Mouse (Mus musculus): ENCODE data around the gene Cdh7.
"Not testable (repeated sequence)": the region's sequence is repeated elsewhere in the genome, so short reads cannot be mapped to it uniquely, and the experiment has no call there.

The Cdh7 gene

GRCm38 (mm10) chr1:109982064-109982808 is at the start of gene Cdh7:
Cdh7 (plus strand) TSS chr1:109982431.
- in situ Hi-C loops (cut with MboI; ENCODE audit: unreplicated experiment in 2 of 2): no loop called here

- in situ Hi-C loops (cut with MboI; ENCODE audit: unreplicated experiment in 2 of 2): no loop called here
These were observed 49.6 kb upstream of the Cdh7 start for GRCm38 (mm10) chr1:109932674-109933073.

GRCm38 (mm10) chr1:109948571-109948970 is 33.7 kb upstream of the Cdh7 start:
- in situ Hi-C loops (cut with MboI; ENCODE audit: unreplicated experiment in 2 of 2): no loop called here

GRCm38 (mm10) chr1:109971721-109972425 is 10.4 kb upstream of the Cdh7 start:
- in situ Hi-C loops (cut with MboI; ENCODE audit: unreplicated experiment in 2 of 2): no loop called here

DNA sequence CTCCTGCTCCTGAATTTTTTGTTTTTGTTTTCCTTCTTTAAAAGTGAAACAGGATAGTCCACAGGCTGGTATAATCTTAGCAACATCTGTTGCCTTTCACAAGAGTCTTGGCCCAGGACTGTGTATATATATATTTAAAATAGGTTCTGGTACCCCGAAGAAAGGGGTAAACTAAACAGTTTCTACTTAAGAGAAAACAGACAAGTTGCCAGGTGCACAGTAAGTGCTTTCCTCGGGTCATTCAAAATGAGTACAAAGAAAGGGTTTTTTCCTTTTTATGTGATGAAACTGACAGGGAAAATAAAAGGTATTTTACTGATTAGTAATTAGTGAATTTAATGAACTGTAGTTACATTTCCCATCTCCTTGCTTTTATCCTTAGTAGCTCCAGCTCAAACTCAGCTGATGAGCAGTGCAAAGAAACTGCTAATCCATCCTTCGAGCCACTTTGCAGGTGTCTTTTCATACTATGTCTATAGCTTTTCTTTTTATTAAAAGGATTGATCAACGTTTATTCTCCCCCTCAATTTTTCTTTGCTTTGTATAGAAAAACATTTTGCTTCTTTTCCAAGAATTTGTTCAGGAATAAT is 9.7 kb upstream of the Cdh7 start:
- in situ Hi-C loops (cut with MboI; ENCODE audit: unreplicated experiment in 2 of 2): no loop called here

DNA sequence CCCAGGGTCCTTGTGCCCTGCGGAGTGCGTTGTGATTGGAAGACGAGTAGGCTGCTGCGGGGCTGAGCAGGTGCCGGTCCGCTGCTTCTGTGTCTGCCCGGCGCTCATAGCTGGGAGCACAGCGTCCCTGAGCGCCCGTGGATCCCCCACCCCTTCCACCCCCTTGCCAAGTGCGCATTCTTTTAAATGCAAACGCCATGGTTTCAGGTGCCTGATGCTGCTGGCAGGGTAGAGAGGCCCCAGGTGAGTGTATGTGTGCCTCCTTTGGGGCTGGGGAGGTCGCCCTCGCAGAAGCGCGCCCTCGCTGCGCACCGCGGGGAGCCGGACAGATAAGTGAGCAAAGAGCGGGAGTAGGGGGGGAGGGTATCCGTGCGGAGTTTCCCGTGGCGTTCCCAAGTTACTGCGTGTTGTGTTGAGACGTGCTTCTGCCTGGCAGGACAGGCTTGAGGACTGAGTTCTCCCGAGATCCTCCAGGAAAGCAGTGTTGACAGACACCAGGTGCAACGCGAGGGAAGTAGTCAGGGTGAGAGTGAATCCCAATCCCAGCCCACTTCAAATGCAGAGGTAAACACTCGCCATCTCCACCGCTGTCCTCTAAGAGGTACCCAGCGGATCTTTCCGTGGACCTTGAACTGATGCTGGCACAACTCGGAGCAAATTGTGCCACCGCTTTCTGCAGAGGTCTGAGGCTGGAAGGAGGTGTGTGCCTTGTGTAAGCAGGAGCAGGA is 742 bp downstream of the Cdh7 start:
- in situ Hi-C loops (cut with MboI; ENCODE audit: unreplicated experiment in 2 of 2): no loop called here

DNA sequence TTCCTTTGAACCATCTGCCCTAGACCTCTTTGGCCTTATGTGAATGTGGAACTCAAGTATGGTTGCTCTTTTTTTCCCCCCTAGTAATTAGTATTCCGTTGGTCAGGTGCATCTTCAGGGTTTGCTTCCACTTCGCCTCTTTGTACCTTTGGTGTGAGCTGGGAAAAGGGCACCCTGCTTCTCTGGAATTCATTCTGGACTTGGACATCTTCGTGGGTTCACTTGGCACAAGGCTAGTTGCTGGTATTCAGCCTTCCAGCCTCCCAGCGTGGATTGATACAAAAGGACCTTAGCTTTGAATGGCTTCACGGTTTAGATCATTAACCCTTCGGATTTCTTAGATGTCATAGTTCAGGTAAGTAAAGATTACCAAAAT is 1.3 kb downstream of the Cdh7 start:
- in situ Hi-C loops (cut with MboI; ENCODE audit: unreplicated experiment in 2 of 2): no loop called here

- in situ Hi-C loops (cut with MboI; ENCODE audit: unreplicated experiment in 2 of 2): no loop called here
These were observed 2.5 kb downstream of the Cdh7 start for GRCm38 (mm10) chr1:109984776-109985175.

GRCm38 (mm10) chr1:109985468-109985867 is 3.2 kb downstream of the Cdh7 start:
- in situ Hi-C loops (cut with MboI; ENCODE audit: unreplicated experiment in 2 of 2): no loop called here

DNA sequence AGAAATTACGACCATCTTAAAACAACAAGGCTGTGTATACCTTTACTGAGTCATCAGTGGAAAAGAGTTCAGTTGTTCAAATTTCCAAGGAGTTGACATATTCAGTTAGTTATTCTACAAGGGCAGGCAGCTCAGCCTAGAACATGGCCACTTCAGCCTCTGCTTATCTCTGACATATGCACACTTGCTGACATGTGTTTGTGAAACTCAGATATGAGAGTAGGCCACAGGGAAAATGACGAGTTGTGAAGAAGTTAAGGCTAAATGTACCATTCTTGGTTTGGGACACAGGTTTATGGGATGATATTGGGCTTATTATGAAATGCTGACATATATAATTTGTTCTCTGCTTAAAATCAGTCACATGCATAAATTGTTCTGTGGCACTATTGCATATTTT is 7.3 kb downstream of the Cdh7 start:
- in situ Hi-C loops (cut with MboI; ENCODE audit: unreplicated experiment in 2 of 2): no loop called here

GRCm38 (mm10) chr1:109993906-109994305 is 11.7 kb downstream of the Cdh7 start:
- in situ Hi-C loops (cut with MboI; ENCODE audit: unreplicated experiment in 2 of 2): no loop called here

- in situ Hi-C loops (cut with MboI; ENCODE audit: unreplicated experiment in 2 of 2): no loop called here
These were observed 22.2 kb downstream of the Cdh7 start for GRCm38 (mm10) chr1:110004451-110004850.

DNA sequence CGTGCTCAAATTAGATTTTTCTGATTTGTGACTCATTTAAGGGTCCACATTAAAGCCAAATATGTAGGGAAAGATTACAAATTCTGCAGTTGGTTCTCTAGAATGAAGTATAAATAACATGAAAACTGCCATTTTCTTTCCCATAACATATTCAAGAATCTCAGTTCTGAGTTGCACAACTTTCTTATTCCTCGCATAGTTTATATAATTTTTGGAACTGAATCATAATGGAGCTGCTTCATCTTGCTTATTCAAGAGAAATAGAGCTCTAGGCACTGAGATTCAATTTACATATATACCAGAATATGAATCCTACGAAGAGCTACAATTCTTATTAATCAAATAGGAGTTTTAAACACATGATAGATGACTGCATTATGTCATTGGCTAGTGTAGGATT is 22.8 kb downstream of the Cdh7 start:
- in situ Hi-C loops (cut with MboI; ENCODE audit: unreplicated experiment in 2 of 2): no loop called here

GRCm38 (mm10) chr1:110012153-110012552 is 29.9 kb downstream of the Cdh7 start:
- in situ Hi-C loops (cut with MboI; ENCODE audit: unreplicated experiment in 2 of 2): no loop called here

DNA sequence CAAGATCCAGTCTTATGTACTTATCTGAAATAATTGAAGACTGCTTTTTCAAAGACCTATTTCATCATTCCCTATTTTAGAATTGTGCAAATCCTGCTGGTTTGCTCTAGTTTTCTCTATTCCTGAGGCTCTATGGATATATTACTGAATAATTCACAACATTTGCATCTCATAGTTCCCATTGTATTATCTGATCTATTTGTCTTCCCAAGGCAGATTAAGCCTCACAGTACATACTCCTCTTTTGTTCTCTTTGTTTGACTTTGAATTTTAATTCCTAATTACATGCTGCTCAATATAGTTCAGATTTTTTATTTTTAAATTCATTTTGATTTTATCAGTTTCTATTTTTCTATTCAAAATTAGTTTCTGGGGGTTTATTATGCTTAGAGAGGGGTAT is 74.1 kb downstream of the Cdh7 start:
- in situ Hi-C loops (cut with MboI; ENCODE audit: unreplicated experiment in 2 of 2): no loop called here

DNA sequence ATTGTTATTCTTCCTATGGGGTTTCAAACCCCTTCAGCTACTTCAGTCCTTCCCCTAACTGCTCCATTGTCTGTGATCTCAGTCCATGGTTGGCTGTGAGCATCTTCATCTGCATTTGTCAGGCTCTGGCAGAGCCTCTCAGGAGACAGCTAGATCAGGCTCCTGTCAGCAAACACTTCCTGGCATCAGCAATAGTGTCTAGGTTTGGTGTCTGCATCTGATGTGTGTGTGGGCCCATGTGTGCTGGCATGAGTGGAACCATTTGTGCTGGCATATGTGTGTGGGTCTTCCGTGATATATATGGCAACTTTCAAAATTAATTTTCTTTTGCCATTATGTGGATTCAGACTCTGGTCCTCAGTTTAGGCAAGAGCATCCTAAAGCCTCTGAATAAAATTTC is 85.2 kb downstream of the Cdh7 start:
- in situ Hi-C loops (cut with MboI; ENCODE audit: unreplicated experiment in 2 of 2): no loop called here

GRCm38 (mm10) chr1:110078471-110078870 is 96.2 kb downstream of the Cdh7 start:
- in situ Hi-C loops (cut with MboI; ENCODE audit: unreplicated experiment in 2 of 2): no loop called here

- in situ Hi-C loops (cut with MboI; ENCODE audit: unreplicated experiment in 2 of 2): no loop called here
These were observed 135.8 kb downstream of the Cdh7 start for GRCm38 (mm10) chr1:110118071-110118470.

DNA sequence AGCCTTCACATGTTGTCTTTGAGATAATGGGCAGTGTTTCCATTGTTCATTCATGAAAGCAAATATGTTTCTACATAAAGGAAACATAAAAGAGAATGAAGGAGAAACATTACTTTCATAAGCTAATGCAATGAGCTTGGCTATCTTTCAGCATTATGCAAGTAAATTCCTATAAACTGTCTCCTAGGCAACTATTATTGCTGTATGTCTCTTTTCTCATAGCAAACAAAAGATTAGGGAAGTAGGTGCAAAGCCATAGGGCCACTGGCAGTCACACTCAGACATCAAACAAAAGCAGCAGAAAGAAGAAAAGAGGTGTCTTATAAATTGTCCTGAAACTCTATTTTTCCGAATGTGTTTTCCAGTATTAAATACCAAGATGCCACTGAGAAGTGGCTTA is 136.6 kb downstream of the Cdh7 start:
- in situ Hi-C loops (cut with MboI; ENCODE audit: unreplicated experiment in 2 of 2): no loop called here

DNA sequence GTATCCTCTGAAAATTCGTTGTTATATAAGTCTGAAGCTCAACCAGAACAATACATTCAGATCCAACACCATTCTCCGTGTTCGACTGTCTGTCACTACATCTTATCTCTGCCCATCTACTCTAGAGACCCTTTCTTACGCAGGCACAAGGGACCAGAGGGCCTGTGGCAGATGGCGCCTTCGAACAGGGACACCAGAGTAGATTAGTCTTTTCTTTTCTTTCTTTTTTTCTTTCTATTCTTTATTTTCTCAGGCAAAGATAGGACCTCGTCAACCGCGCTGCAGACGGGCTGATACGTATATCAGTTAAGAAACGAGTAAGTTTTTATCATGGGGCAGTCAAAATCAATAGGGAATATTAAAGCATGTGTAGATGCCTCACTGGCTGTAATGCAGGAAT is 189.2 kb downstream of the Cdh7 start:
- in situ Hi-C loops (cut with MboI; ENCODE audit: unreplicated experiment in 2 of 2): not testable (repeated sequence)

Data from v-Abl transformed pro-B cells (cell line).